Mouse (Mus musculus) forebrain, postnatal 0 days (tissue): ENCODE measurements around the gene Sik1. TPM values are rescaled to one million over a fixed set of nuclear protein-coding genes. Genes with fewer than 3 reads are reported as not detected.
A peak's percentile ranks its signal among the peaks of the same experiment; 100 is the strongest.

ENCODE experiments used
- ATAC-seq: fragments of 200-750 bp; cut with Nextera tagmentation; 2 replicates; pipeline ENCODE4 v1.8.0; 2017; ENCODE audit warnings: mild to moderate bottlenecking, moderate library complexity
- DNase-seq: peaks from one replicate; pipeline ENCODE4 v3.0.0-alpha.2; 2015
- H3K27ac ChIP-seq: fragments of 300-500 bp; sonication (generic); 2 replicates; pipeline ENCODE4 v1.5.1; 2014; ENCODE audit warnings: low read depth, mild to moderate bottlenecking, antibody characterized with exemption, low read length, moderate library complexity, mixed read lengths
- H3K27me3 ChIP-seq: fragments of 300-500 bp; sonication (generic); 2 replicates; pipeline ENCODE4 v1.6.1; 2014; ENCODE audit warnings: mild to moderate bottlenecking, low read length, mixed read lengths; ENCODE audit not compliant: insufficient read depth
- H3K36me3 ChIP-seq: fragments of 300-500 bp; sonication (generic); 2 replicates; pipeline ENCODE4 v1.6.1; 2014; ENCODE audit warnings: mild to moderate bottlenecking, moderate library complexity; ENCODE audit not compliant: insufficient read depth
- H3K4me1 ChIP-seq: fragments of 300-500 bp; sonication (generic); 2 replicates; pipeline ENCODE4 v1.6.1; 2014; ENCODE audit warnings: antibody characterized with exemption; ENCODE audit not compliant: insufficient read depth
- H3K4me2 ChIP-seq: fragments of 300-500 bp; sonication (generic); 2 replicates; pipeline ENCODE4 v1.6.1; 2014; ENCODE audit warnings: low read depth, mild to moderate bottlenecking, moderate library complexity
- H3K4me3 ChIP-seq: fragments of 300-500 bp; sonication (generic); 2 replicates; pipeline ENCODE4 v1.5.1; 2014; ENCODE audit warnings: low read depth, low read length, mixed read lengths
- H3K9ac ChIP-seq: fragments of 300-500 bp; sonication (generic); 2 replicates; pipeline ENCODE4 v1.6.1; 2014; ENCODE audit warnings: mild to moderate bottlenecking
- H3K9me3 ChIP-seq: fragments of 300-500 bp; sonication (generic); 2 replicates; pipeline ENCODE4 v1.6.1; 2016; ENCODE audit warnings: low read length
- CTCF ChIP-seq: sonication (generic); IDR thresholded peaks from 2 replicates; pipeline ENCODE4 v1.5.1; 2016; ENCODE audit warnings: antibody characterized with exemption, control low read depth, low read depth
- WGBS: fragments of 180-500 bp; shearing (Covaris S2); extraction: QIAGEN DNeasy Blood & Tissue Kit; methylation state at CpG from one replicate; pipeline ENCODE4 v1.1.7; 2014; 5-methylcytosine and 5-hydroxymethylcytosine counted together
- polyA plus RNA-seq: library from polyadenylated mRNA; unstranded; fragments of >200 nt; fragmentation: Nextera tagmentation; extraction: Ambion mirVana; gene quantifications from 2 replicates; pipeline ENCODE4 v1.2.1, GENCODE M21; 2015
- total RNA-seq: library from RNA; depleted of rRNA; stranded (reverse); fragments of >200 nt; gene quantifications from 2 replicates; pipeline ENCODE4 v1.2.3, GENCODE M21; 2014

The Sik1 gene
- total and polyA plus RNA-seq, 2 experiments from 2014 or later, result 18.6 to 42.2 TPM

- H3K9ac ChIP-seq, result no peak overlapping the region
- WGBS, result 92% methylated on average over 4 of the region's 4 CpGs
- no peaks in the 10 kb centered on the region for H3K36me3 ChIP-seq
- H3K4me3 ChIP-seq, result no peak overlapping the region
- H3K27me3 ChIP-seq, result no peaks in the 10 kb centered on the region
- H3K9me3 ChIP-seq, result no peaks in the 10 kb centered on the region
- H3K4me1 ChIP-seq, result peaks cover 15% of the 10 kb centered on the region
- no peak overlapping the region for H3K4me2 ChIP-seq
- DNase-seq, result no peak
- TF ChIP-seq CTCF, result no peak
- H3K27ac ChIP-seq, result no peak overlapping the region
- no peak for ATAC-seq
Measured at GRCm38 (mm10) chr17:31857251-31857650, 1.6 kb upstream of the Sik1 start.

- Histone ChIP-seq H3K4me2 (peak overlapping the region; percentile 56), H3K27ac (peak overlapping the region; percentile 72), H3K36me3 (no peaks in the 10 kb centered on the region), H3K9ac (no peak overlapping the region), H3K27me3 (no peaks in the 10 kb centered on the region), H3K9me3 (no peaks in the 10 kb centered on the region), H3K4me1 (peaks cover 15% of the 10 kb centered on the region), H3K4me3 (peak overlapping the region; percentile 75)
- WGBS, result 22% methylated on average over 17 of the region's 17 CpGs
- DNase-seq (peak; percentile 56), ATAC-seq (peak; percentile 4)
- no peak for TF ChIP-seq CTCF
Measured at GRCm38 (mm10) chr17:31856519-31857160, 1.0 kb upstream of the Sik1 start.

- peaks cover 12% of the 10 kb centered on the region for H3K36me3 ChIP-seq
- WGBS, result 2% methylated on average over 67 of the region's 73 CpGs
Measured at GRCm38 (mm10) chr17:31854770-31855596, 621 bp downstream of the Sik1 start.

GRCm38 (mm10) chr17:31853448-31854188, 2.0 kb downstream of the Sik1 start:
- H3K9ac ChIP-seq, result peak overlapping the region; percentile 33
- TF ChIP-seq CTCF, result no peak
- no peak overlapping the region for H3K27ac ChIP-seq
- DNase-seq, result no peak
- H3K4me3 ChIP-seq, result peak overlapping the region; percentile 75
- peaks cover 26% of the 10 kb centered on the region for H3K36me3 ChIP-seq
- no peaks in the 10 kb centered on the region for H3K9me3 ChIP-seq
- peaks cover 15% of the 10 kb centered on the region for H3K4me1 ChIP-seq
- H3K27me3 ChIP-seq, result no peaks in the 10 kb centered on the region
- peak overlapping the region; percentile 73 for H3K4me2 ChIP-seq
- WGBS, result 69% methylated on average over 17 of the region's 17 CpGs
- ATAC-seq, result no peak

More at GRCm38 (mm10) chr17:31854770-31855596, 621 bp downstream of the Sik1 start:
- Histone ChIP-seq H3K27me3 (no peaks in the 10 kb centered on the region), H3K4me2 (peak overlapping the region; percentile 73), H3K4me1 (peaks cover 15% of the 10 kb centered on the region), H3K9ac (peak overlapping the region; percentile 88), H3K4me3 (peak overlapping the region; percentile 75), H3K27ac (peak overlapping the region; percentile 90), H3K9me3 (no peaks in the 10 kb centered on the region)
- no peak for TF ChIP-seq CTCF
- peak; percentile 28 for ATAC-seq
- DNase-seq, result peak; percentile 55

- peaks cover 33% of the 10 kb centered on the region for H3K36me3 ChIP-seq
- H3K27ac ChIP-seq, result no peak overlapping the region
- peak overlapping the region; percentile 33 for H3K9ac ChIP-seq
- H3K4me2 ChIP-seq, result peak overlapping the region; percentile 73
- no peaks in the 10 kb centered on the region for H3K9me3 ChIP-seq
- peak overlapping the region; percentile 23 for H3K4me3 ChIP-seq
- no peak for TF ChIP-seq CTCF
- ATAC-seq (no peak), DNase-seq (no peak)
- WGBS, result 77% methylated on average over 12 of the region's 12 CpGs
- no peaks in the 10 kb centered on the region for H3K27me3 ChIP-seq
- peaks cover 15% of the 10 kb centered on the region for H3K4me1 ChIP-seq
Measured at GRCm38 (mm10) chr17:31852782-31853447, 2.7 kb downstream of the Sik1 start.

GRCm38 (mm10) chr17:31851816-31852476, 3.7 kb downstream of the Sik1 start:
- WGBS, result 85% methylated on average over 6 of the region's 6 CpGs

More at GRCm38 (mm10) chr17:31851816-31852476, 3.7 kb downstream of the Sik1 start:
- no peak overlapping the region for H3K4me3 ChIP-seq
- ATAC-seq, result no peak
- peaks cover 43% of the 10 kb centered on the region for H3K36me3 ChIP-seq
- peaks cover 15% of the 10 kb centered on the region for H3K4me1 ChIP-seq
- H3K4me2 ChIP-seq, result no peak overlapping the region
- H3K27ac ChIP-seq, result no peak overlapping the region
- H3K9ac ChIP-seq, result no peak overlapping the region
- no peaks in the 10 kb centered on the region for H3K27me3 ChIP-seq
- TF ChIP-seq CTCF, result no peak
- DNase-seq, result no peak
- no peaks in the 10 kb centered on the region for H3K9me3 ChIP-seq
